Mouse (Mus musculus) left cerebral cortex, postnatal 36 days (tissue): ENCODE measurements around the gene Pick1. TPM values are rescaled to one million over a fixed set of nuclear protein-coding genes. Genes with fewer than 3 reads are reported as not detected.

Experiments used
- total RNA-seq, 2 experiments: library from RNA; stranded (reverse); gene quantifications; 2 replicates each; pipeline ENCODE4 v1.2.3; 2021

Pick1 gene
- total RNA-seq, 2 experiments from 2014 or later: 48.9 to 50.4 TPM

Other genes starting within 250 kb of the Pick1 start
- gene H1f0, start 200.7 kb upstream of the Pick1 start, total RNA-seq: 100 to 1,000 TPM in 1 of 2 experiments, 10 to 100 TPM in 1; 87.0 to 113 TPM
- gene Galr3, start 187.3 kb upstream of the Pick1 start, total RNA-seq: not detected
- 10 to 100 TPM; 14.1 to 19.0 TPM for gene Ankrd54, start 166.3 kb upstream of the Pick1 start, total RNA-seq
- gene Eif3l, start 154.0 kb upstream of the Pick1 start, total RNA-seq: 10 to 100 TPM; 62.6 to 65.3 TPM
- 10 to 100 TPM; 26.8 to 28.0 TPM for gene Micall1, start 120.3 kb upstream of the Pick1 start, total RNA-seq
- 100 to 1,000 TPM in 1 of 2 experiments, 10 to 100 TPM in 1; 95.2 to 109 TPM for gene Polr2f, start 88.2 kb upstream of the Pick1 start, total RNA-seq
- 10 to 100 TPM; 12.6 to 13.2 TPM for gene 1700088E04Rik, start 87.9 kb upstream of the Pick1 start, total RNA-seq
- 10 to 100 TPM; 29.2 to 29.8 TPM for gene Sox10, start 63.9 kb upstream of the Pick1 start, total RNA-seq
- 1 to 10 TPM in 1 of 2 experiments, under 1 TPM in 1; 0.20 to 1.2 TPM for gene Gm49486, start 218 bp downstream of the Pick1 start, total RNA-seq
- under 1 TPM in 1 of 2 experiments, not detected in 1; 0.17 TPM for gene Slc16a8, start 25.6 kb downstream of the Pick1 start, total RNA-seq
- 1 to 10 TPM; 3.5 to 4.5 TPM for gene Baiap2l2, start 56.4 kb downstream of the Pick1 start, total RNA-seq
- 10 to 100 TPM; 21.7 to 25.9 TPM for gene Pla2g6, start 99.2 kb downstream of the Pick1 start, total RNA-seq
- 1 to 10 TPM; 1.6 to 2.0 TPM for gene Maff, start 117.4 kb downstream of the Pick1 start, total RNA-seq
- gene Tmem184b, start 174.4 kb downstream of the Pick1 start, total RNA-seq: 10 to 100 TPM; 67.6 to 73.5 TPM
- 100 to 1,000 TPM; 135 to 154 TPM for gene Csnk1e, start 226.4 kb downstream of the Pick1 start, total RNA-seq